Mouse (Mus musculus): ENCODE measurements around the gene Smim17. TPM values are rescaled to one million over a fixed set of nuclear protein-coding genes. Genes with fewer than 3 reads are reported as not detected.
A peak's percentile ranks its signal among the peaks of the same experiment; 100 is the strongest.
"Not testable (repeated sequence)": the region's sequence is repeated elsewhere in the genome, so short reads cannot be mapped to it uniquely, and the experiment has no call there.

Gene Smim17
- total RNA-seq, 2 experiments from 2014 or later, result 12.2 to 16.6 TPM

- intact Hi-C loops (cut with DNase I), result no loop called here
- peak; percentile 54 for DNase-seq
These were observed 16.3 kb downstream of the Smim17 start for GRCm38 (mm10) chr7:6414626-6415441.

- intact Hi-C loops (cut with DNase I), result no loop called here
- DNase-seq, result no peak
These were observed 16.9 kb downstream of the Smim17 start for GRCm38 (mm10) chr7:6415442-6415787.

DNA sequence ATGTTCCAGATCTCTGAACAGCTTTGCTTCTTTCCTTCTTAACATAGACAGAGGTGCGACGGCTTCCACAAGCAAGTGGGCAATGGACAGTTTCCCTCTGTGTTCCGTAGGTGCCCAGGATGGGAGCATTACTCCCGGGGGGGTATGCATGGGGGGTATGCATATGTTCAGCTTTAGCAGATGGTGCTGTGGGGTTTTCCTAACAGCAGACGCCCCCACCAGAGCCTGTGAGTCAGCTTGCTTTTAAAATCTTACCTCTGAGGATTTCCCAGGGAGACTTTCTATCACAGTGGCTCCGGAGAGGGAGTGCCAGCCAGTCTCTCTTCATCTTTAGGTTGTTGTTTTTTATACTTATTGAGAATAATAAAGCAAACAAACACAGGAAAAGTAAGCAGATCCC lies 21.4 kb downstream of the Smim17 start:
- DNase-seq, result no peak
- intact Hi-C loops (cut with DNase I), result no loop called here

DNA sequence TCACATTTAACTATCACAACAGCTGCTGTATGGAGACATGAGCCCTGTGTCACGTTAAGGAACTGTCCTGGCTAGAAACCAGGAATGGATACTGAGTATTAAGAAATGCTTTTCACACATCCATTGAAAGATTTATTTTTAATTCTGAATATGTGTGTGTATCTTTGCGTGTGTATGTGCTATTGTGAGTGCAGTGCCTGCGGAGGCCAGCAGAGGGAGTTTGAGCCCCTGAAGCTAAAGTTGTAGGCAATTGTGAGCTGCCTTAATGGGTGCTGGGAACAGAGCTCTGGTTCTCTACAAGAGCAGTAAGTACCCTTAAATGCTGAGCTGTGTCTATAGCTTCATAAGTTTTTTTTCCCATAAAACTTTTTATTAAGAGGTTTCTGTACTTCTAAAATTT lies 30.9 kb downstream of the Smim17 start:
- intact Hi-C loops (cut with DNase I), result no loop called here
- no peak for DNase-seq

DNA sequence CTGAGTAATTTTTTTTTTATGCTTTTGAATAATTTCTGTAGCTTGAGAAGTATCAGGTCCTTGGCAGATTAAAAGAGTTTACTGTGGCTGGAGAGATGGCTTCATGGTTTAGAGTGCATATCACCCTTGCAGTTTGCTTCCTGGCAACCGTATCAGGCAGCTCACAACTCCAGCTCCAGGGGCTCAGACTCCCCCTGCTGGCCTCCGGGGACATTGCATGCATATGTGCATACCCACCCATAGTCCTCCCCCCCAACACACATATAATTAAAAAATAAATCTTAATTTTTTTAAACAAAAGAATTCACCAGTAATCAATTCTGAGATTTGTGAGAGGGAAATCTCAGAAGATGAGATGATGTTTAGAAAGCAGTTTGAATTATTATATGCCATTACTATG lies 31.8 kb downstream of the Smim17 start:
- intact Hi-C loops (cut with DNase I), result loop anchor here (5.0 to 10.0 kb wide), 5 partner anchors 154 to 867 kb away; partner anchors contain the start of genes Gm45844 and Zim1
- no peak for DNase-seq

DNA sequence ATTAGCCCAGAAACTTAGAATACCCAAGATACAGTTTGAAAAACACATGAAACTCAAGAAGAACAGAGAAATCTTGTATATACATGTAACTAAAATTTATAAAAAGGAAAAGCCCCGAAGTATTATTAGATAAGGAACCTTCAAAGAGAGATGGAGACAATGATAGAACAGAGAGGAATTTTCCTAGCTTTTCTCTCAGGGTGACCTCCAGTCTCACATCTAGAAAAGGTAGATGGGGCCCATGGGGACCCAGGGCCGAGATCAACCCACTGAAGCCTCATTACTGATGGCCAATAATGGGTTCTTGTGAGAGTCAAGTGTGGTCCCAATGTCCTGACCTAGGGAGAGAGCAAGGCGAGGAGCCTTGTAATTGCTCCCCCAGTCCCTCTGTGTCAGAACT lies 39.9 kb downstream of the Smim17 start, which contains the start of gene Olfr1344:
Olfr1344 (plus strand) TSS at position 301 of the 400 bp plus-strand sequence.
- intact Hi-C loops (cut with DNase I), result loop anchor here (10.0 kb wide), 3 partner anchors 146 to 496 kb away; partner anchors contain the start of gene Zim1
- no peak for DNase-seq

DNA sequence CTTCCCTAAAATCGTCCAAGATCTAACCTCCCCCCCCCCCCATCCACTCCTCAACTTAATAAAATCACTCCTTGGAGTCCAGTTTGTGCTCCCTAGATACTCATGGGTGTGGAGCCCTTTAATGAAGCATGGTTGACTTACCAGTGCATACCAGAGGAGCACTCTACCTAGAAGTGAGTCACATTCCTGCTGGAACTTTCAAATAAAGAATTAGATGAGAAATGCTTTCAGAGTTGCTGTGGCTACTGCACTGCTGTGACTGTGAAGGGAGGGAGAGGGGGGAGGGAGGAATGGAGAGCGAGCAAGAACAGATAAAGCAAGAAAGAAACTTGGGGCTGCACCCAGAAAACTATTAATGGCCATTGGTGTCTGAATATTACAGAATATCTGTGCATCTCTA lies 42.7 kb downstream of the Smim17 start:
- DNase-seq, result no peak
- intact Hi-C loops (cut with DNase I), result loop anchor here (10.0 kb wide), 1 partner anchor 224 kb away; no protein-coding TSS in a partner anchor

DNA sequence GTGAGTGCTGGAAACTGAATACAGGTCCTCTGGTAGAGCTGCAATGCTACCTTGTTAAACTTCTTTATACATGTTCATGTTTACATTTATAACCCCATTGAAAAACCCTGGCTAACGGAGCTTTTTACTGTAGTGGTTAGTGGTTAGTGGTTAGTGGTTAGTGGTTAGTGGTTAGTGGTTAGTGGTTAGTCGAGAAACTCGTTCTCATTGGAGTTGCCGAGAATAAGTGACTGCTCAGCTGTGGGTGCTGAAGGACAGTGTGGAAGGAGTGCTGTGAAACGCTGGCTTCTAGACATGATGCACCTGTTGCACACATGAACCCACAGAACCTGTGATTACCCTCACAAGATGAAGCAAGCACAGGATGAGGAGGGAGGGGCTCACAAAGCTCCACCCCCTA lies 49.3 kb downstream of the Smim17 start:
- intact Hi-C loops (cut with DNase I), result loop anchor here (10.0 kb wide), 1 partner anchor 217 kb away; no protein-coding TSS in a partner anchor
- no peak for DNase-seq

GRCm38 (mm10) chr7:6455868-6456267 lies 57.4 kb downstream of the Smim17 start, which contains the start of gene Olfr1336:
Gene Olfr1336, plus strand, starts transcription at chr7:6456168.
- DNase-seq, result no peak
- intact Hi-C loops (cut with DNase I), result no loop called here

DNA sequence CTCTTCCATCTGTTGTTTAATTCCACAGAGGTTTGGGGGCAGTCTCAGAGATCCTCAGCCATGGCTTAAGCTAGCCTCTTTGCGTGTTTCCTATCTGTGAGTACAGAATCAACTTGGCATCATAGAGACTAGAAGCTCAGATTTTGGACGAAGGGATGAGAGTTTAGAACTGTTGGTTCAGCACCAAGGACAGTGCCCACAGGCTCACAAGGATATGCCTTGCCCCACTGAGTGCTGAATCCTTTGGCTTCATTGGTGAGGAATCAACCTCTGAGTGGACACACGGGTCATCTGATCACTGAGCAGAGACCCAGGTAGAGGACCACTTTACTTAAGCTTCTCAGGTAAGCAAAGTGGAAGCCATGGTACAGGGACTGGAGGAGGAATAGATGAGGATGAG lies 57.9 kb downstream of the Smim17 start:
- no peak for DNase-seq
- intact Hi-C loops (cut with DNase I), result no loop called here

DNA sequence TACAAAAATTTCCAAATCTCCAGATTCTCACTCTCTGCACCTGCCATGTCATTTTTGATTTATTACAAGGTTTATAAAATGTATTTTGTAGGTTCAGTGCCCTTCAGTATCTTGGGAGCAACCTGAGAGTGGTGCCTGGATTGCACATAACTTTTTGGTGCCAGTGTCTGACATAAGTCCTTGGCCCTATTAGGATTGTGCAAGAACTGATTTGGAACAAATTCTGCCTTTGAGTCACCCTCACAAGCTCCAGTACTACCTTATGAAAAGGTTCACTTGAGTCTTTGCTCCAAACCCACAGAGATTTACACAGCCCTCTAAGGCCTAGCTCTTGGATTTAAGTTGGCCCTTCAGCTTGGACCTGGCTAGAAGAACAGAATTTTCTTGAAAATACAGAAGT lies 68.4 kb downstream of the Smim17 start, which contains the start of gene Olfr1346:
Olfr1346 (plus strand) TSS at position 151 of the 400 bp plus-strand sequence.
- intact Hi-C loops (cut with DNase I), result no loop called here
- no peak for DNase-seq

DNA sequence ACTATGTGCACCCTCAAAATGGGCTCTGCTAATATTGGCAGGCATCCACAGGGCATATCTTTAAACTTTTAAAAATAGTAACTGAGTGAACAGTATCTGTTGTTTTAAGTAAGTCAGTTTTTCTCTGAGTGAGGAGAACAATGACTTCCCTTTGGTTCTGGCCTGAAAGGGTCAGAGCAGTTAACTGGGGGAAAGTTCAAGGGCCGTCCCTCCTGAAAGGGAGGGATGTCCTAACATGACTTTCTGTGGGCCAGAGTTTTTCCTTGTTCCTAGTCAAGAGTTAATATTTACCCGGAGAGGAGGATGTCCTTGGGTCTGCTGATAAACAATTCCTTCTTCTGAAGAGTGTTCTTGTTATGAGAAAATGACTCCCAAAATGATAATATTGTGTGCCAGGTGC lies 79.1 kb downstream of the Smim17 start:
- intact Hi-C loops (cut with DNase I), result not testable (repeated sequence)

More for the DNA sequence above, 79.1 kb downstream of the Smim17 start:
- DNase-seq, result not testable (repeated sequence)

Other genes with a start within 250 kb of the Smim17 start
- 10 to 100 TPM; 35.1 to 36.1 TPM for gene Zfp787, start 242.7 kb upstream of the Smim17 start, total RNA-seq (2021)
- gene Zfp444, start 226.5 kb upstream of the Smim17 start, total RNA-seq (2021), result 10 to 100 TPM; 66.3 to 68.0 TPM
- not detected for gene Galp, start 201.6 kb upstream of the Smim17 start, total RNA-seq (2021)
- gene Zscan5b, start 176.4 kb upstream of the Smim17 start, total RNA-seq (2021), result not detected
- not detected for gene Epp13, start 146.0 kb upstream of the Smim17 start, total RNA-seq (2021)
- 10 to 100 TPM; 10.1 to 12.2 TPM for gene Zfp667, start 112.1 kb upstream of the Smim17 start, total RNA-seq (2021)
- 10 to 100 TPM; 14.9 to 17.2 TPM for gene Zfp583, start 67.4 kb upstream of the Smim17 start, total RNA-seq (2021)
- 1 to 10 TPM; 7.6 to 9.4 TPM for gene Gm3854, start 55.0 kb upstream of the Smim17 start, total RNA-seq (2021)
- 1 to 10 TPM; 4.3 to 5.6 TPM for gene Zfp78, start 35.4 kb upstream of the Smim17 start, total RNA-seq (2021)
- gene Zfp28, start 15.4 kb upstream of the Smim17 start, total RNA-seq (2021), result 10 to 100 TPM; 17.7 to 18.0 TPM
- gene Gm20715, start 11.6 kb downstream of the Smim17 start, total RNA-seq (2021), result under 1 TPM; 0.44 to 0.56 TPM
- under 1 TPM in 1 of 2 experiments, not detected in 1; 0.54 TPM for gene Olfr1344, start 40.0 kb downstream of the Smim17 start, total RNA-seq (2021)
- gene Olfr1336, start 57.5 kb downstream of the Smim17 start, total RNA-seq (2021), result under 1 TPM in 1 of 2 experiments, not detected in 1; 0.06 TPM
- gene Olfr1346, start 68.4 kb downstream of the Smim17 start, total RNA-seq (2021), result not detected
- gene Olfr5, start 88.2 kb downstream of the Smim17 start, total RNA-seq (2021), result not detected
- gene Olfr1347, start 101.0 kb downstream of the Smim17 start, total RNA-seq (2021), result not detected
- gene Olfr1348, start 110.0 kb downstream of the Smim17 start, total RNA-seq (2021), result not detected
- gene Olfr1349, start 124.2 kb downstream of the Smim17 start, total RNA-seq (2021), result not detected
- gene Olfr1350, start 166.1 kb downstream of the Smim17 start, total RNA-seq (2021), result not detected

Data from left cerebral cortex, postnatal 4 days (tissue).